Mouse (Mus musculus): ENCODE results near the gene Ccdc22. TPM values are rescaled to one million over a fixed set of nuclear protein-coding genes. Genes with fewer than 3 reads are reported as not detected.

Ccdc22 gene
- 10 to 100 TPM in 1 of 3 experiments, 1 to 10 TPM in 2; 6.3 to 12.1 (median 8.4) TPM for polyA plus RNA-seq (2017; shearing (Covaris generic))

DNA sequence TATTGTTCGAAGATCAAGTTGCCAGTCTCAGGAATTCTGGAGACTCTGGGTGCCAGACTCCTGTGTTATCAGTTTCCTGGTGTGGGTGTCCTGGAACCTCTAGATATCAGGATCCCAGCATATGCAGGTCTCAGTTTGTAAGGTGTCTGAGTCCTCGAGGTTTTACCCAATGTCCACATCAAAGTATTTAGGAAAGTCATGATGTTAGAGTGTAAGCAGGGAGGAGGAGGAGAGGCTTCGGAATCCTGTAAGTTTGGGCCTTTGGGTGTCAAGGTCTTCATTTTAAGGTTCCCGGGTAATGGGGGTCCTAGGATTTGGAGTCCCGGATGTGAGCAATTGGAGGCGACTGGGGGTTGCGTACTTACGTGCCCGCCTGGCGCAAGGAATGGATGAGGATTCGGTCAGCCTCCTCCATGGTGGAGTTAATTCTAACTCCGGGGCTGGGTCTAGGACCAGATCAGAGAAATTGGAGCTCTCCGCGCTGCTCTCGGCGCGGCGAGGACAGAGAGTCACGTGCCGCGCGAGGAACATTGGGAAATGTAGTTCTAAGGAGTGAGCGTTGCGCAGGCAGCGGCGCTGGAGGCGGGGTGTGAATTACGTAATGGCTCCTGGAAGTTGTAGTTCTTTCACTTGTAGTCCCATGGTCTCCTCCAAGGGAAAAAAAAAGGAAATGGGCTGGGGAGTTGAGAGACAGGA is at the start of gene Ccdc22:
Gene Ccdc22, minus strand, starts transcription at position 639 of the 696 bp plus-strand sequence.
- ATAC-seq, result peak; percentile 96

DNA sequence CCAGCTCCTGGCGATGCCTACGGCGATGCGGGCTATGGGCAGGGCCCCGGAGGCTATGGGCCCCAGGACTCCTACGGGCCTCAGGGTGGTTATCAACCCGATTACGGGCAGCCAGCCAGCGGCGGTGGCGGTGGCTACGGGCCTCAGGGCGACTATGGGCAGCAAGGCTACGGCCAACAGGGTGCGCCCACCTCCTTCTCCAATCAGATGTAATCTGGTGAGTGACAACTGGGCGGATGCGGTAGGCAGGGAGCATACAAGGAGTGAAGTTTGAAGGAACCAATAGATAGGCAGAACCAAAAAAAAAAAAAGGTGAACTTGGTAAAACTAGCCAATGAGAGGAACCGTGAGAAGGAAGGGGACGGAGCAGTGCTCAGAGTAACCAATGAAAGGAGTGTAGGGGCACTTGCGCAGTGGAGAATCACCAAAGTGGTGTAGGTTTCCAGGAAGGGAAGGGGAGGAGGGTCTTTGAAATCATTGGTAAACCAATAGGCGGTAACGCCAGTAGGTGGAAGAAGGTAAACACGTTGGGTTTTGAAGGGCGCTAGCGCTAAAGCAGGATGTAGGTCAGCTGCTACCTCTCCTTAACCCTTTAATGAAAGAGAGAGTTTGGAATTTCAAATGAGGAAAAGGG is 43.5 kb upstream of the Ccdc22 start:
- peak; percentile 91 for ATAC-seq

DNA sequence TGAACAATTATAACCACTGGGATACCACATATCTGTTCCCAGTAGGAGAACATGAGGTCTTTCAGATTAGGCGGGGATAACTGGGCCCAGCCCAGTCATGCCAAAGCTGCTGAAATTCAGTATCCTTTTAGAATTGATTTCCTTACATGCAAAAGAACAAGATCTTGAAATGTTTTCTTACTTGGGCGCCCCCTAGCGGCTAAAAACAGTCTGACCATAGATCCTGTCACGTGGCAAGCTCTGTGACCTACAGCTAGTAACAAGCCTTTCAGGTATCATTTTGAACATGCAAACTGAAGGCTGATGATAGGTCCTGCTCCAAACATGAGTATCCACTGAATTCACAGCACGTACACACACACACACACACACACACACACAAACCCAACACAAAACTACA is 40.0 kb upstream of the Ccdc22 start:
- ATAC-seq, result peak; percentile 20

DNA sequence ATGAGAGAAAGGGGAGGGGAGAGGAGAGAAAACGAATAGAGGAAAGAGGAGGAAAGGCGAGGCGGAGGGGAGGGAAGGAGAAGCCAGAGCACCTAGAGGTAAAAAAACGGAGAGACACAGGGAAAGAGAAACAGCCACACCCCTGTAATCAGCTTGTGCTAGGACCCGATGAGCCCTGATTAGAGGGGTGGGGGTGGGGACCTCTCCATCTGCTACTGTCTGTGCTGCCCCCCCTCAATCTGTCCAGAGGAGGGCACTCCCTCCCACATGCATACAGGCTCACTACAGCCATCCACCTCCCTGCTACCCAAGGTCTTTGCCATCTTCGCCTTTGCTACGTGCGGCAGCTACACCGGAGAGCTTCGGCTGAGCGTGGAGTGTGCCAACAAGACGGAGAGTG is 35.5 kb upstream of the Ccdc22 start:
- no peak for ATAC-seq

DNA sequence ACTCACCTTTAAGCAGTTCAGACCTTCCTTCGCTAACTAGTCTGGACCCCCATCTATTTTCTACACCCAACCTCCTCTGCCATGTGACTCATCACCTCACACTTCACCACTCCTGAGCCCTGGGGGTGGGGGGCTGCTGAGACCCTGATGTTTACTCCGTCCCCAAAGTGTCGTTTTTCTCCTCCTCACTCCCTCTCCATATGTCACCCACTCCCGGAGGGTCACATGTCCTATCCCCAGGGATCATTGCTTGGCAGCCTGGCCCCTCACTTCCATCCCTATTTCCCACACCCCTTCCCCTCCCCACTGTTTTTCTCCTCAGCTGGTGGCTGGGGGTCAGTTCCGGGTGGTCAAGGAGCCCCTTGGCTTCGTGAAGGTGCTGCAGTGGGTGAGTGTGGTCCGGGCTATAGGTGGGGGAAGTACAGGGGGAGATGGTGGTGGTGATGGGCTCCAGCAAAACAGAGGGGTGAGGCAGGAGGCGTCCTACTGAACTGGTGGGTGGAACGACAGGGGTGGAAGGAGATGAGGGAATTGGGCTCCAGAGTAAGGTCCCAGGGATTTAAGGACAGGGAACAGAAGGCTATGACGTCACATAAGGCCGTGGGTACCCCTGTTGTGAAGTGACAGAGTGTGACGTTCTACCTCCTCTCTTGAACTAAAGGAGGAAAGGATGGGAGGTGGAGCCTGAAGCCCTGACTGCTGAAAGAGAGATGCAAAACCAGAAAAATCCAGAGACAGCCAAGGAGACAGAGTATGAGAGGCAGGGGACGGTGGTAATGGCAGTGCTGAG is 34.4 kb upstream of the Ccdc22 start:
- no peak for ATAC-seq

DNA sequence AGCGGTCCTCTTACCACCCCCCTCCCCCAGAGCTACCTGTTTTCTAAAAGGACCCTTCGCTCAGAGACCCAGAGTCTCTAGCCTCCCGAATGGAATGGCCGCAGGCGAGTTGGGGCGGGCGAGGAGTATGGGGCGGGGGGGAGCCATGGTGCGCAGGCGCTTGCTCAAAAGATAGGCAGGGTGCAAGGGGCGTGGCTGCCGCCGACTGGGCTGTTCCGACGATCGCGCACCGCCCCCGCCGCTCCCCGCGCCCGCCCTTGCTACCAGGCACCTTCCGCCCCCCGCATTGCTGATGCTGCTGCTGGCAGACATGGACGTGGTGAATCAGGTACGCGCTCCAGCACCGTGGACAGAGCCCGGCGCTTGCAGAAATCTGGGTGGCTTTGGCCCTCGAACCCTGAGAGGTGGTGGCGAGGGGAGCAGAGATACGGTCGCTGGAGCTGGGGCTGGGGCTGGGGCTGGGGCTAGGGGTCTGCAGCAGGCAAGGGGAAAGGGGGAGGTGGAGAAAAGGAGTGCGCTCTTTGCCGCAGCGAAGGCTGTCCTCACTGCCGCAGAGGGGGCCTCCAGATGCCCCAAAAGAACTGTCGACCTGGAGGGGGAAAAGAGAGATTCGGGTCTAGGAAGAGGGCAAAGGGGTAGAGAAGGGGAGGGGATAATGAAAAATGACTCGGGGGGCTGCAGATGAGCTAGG is 33.2 kb upstream of the Ccdc22 start, which contains the start of gene Syp:
Gene Syp, plus strand, starts transcription at position 71 of the 691 bp plus-strand sequence.
- peak; percentile 86 for ATAC-seq

DNA sequence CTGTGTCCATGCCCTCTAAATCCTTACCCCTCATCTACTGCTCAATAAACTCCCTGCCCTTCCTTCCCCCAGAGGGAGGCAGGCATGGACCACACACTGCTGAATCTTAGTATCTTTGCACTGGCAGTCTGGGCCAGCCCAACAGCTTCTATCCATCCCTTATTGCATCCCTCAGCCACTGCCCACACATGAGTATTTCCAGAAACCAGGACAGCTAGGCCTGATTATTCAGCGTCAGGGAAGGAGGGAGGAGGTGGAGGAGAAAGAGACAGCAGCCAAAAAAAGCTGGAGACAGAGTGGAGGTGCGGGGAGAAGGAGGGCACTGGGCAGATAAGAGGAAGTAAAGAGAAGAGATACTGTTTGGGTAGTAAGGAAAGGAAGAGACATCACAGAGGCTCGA is 29.8 kb upstream of the Ccdc22 start:
- ATAC-seq, result no peak

DNA sequence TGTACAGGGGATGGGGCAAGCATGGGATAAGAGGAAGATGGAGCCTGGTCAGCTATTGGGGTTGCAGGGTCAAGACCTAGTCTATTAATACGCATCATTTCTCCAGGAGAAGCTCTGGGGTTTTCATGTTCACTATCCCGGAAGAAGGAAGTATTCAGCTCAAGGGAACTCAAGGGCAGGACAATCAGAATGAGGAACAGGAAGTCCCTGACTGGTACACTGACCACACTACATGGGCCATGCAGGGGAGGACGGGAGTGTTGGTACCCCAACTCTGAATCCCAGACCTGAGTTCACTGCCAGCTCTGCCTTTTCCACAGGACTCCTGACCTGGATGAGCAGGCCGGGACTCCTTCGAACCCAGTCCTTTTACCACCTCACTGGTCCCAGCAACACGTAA is 27.2 kb upstream of the Ccdc22 start:
- ATAC-seq, result no peak

DNA sequence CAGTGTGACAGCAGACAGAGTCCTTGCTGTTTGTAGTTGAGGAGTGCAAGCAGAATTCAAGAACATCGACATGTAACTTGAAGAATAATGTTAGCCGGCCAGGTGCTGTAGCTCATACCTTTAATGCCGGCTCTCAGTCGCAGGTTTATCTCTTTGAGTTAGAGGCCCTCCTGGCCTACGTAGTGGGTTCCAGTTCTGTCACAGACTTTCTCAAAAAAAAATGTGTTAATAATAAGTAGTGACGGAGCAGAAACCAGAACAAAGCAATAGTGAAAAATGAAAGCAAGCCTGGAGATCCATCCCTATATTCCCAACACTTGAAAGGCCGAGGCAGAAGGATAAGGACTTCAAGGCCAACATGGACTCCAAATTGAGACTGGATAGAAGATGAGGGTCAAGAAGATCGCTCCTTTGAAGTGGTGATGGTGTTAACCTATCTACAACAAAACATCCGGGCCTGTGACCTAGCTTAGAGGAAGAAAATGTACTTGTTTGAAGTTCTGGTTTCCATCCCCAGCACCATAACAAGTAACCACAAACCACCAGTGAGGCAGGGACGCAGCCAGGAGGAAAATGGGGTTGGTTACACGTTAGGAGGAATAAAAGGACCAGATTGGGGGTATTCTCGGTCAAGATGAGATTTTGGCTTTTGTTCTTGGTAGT is 12.7 kb upstream of the Ccdc22 start:
- ATAC-seq, result peak; percentile 92

DNA sequence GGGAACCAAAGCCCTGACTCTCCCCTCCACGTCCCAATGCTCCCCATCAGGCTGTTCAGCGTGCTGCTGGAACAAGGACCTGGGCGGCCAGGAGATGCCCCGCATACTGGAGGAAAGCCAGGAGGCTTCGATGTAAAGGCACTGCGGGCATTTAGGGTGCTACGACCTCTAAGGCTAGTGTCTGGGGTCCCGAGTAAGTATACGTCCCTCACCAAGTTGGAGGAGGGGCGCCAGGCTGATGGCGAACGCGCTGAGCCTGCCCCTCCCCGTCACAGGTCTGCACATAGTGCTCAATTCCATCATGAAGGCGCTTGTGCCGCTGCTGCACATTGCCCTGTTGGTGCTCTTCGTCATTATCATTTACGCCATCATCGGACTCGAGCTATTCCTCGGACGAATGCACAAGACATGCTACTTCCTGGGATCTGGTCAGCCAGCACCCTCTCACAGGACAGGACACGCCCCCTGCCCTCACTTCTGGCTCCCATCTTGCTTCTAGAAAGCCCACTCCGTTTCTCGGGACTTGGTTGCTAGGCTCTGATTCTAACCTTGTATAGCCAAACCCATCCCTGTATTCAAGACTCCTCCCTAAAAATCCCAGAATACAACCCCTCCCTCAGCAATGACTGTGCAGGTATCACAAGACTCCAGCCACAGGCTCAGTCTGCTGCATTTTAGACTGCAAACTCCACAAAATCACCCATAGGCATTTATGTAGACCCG is 5.4 kb upstream of the Ccdc22 start:
- no peak for ATAC-seq

DNA sequence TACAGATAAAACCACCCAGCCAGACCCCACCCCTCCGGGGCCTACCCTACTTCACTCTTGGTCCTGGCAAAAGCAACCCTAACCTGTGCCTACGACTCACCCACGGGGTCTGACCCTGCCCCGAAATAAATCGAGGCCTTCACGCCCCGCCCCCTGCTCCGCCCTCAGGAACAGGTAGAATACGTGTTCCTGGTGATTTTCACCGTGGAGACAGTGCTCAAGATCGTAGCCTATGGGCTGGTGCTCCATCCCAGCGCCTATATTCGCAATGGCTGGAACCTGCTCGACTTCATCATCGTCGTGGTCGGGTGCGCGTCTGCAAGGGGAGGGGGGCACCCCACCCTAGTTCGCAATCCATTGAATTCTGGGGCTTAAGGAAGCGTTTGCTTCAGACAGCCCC is 4.7 kb upstream of the Ccdc22 start:
- no peak for ATAC-seq

DNA sequence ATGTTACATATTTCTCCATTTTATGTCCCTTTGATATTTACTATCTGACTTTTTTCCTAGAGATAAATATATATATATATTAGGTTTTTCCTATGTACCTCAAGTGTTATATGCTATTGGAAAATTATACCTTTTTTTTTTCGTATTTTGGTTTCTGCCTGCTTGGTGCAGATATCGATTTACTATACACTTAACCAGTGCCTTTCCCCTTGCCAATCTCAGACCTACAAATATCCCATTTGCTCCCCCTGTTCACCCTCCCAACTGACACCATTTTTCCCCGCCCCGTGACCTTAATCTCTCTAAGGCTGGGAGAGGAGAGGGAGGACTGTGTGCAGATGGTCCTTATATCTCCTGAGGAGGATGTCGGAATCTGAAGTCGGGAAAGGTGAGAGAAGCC is 1.5 kb upstream of the Ccdc22 start, which contains the start of gene Cacna1f:
Gene Cacna1f, plus strand, starts transcription at position 301 of the 400 bp plus-strand sequence.
- no peak for ATAC-seq

DNA sequence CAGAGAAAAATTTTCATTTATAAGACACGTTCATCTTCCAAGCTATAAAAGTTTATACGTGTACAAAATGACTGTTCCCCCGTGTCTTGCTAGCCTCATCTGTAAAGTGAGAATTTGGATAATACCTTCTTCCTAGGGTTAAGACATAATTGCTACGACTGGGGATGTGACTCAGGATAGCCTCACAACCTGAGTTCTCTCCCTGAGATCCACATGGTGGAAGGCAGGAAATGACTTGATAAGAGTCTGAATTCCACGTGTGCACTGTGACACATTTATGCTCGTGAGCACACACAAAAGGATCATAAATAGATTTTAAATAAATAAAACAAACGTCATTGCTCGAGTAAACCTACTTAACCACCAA is 241 bp upstream of the Ccdc22 start:
- peak; percentile 43 for ATAC-seq

DNA sequence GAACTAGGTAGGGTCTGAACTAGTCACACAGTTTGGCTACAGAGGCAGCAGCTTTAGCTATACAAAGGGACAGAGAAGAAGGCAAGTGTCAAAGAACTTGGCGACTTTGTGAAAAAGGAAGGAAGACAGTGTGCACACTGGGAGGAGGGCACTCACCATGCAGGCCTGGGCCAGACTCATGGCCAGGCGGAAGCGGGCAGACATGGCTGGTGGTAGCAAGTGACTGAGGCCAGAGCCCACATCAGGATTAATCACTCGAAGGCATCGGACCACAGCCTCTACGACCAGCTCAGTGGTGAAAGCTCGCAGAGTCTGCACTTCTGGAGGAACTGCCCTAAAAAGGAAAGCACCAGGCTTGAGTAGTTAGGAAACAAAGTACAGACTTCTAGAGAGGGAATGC is 1.3 kb downstream of the Ccdc22 start:
- no peak for ATAC-seq

DNA sequence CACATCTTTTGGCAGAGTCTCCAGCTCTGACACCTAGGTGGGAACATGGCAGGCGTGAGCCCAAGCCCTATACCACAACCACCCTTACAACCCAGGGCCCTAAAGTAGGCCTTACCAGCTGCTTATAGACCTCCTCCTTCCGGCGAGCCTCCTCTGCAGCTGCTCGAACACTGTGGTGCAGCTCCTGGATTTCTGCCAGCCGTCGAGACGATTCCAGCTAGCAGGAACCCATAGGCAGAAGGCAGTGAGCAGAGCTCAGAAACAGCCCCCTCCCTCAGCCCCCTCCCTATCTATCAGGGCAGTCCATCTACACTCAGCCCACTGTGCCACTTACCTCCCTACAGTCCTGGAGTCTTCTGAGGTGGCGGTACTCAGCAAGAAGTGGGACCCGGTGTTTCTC is 9.9 kb downstream of the Ccdc22 start:
- ATAC-seq, result no peak

DNA sequence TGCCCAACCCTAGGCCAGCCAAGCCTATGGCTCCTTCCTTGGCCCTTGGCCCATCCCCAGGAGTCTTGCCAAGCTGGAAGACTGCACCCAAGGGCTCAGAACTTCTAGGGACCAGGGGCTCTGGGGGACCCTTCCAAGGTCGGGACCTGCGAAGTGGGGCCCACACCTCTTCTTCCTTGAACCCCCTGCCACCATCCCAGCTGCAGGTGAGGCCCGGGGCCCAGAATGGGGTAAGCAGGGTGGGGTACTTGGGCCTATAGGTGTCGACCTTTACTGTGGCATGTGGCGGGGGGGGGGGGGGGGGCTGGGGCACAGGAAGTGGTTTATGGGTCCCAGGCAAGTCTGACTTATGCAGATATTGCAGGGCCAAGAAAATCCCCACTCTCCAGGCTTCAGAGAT is 19.0 kb downstream of the Ccdc22 start:
- peak; percentile 12 for ATAC-seq

DNA sequence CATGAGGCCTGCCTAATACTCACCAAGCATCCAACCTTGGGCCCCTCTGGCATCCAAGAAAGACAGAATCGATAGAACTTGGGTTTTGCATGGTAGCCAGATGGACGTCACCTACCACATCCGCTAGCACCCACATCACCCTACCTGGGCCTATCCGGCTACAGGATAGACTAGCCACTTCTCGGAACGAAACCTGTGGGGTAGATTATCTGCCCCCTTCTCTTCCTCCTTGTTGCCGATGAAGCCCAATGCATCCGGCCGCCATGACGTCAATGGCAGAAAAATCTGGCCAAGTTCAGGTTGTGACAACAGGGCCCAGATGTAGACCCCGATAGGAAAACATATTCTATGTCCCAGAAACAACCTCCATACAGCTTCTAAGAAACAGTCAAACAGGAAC is 21.4 kb downstream of the Ccdc22 start:
- ATAC-seq, result peak; percentile 75

DNA sequence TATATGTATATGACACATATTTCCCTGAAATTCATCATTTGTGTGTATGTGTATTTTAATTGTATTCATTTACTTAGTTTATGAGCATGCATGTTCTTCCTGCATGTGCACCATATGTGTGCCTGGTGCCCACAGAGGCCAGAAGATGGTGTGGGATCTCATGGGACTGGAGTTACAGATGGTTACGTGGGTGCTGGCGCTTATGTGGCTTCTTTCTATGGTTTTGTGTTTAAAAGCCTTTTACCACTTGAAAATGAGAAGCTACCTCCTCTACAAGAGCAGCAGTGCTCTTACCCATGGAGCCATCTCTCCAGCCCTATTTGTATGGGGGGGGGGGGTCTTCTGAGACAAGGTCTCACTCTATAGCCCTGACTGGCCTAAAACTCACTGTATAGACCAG is 24.2 kb downstream of the Ccdc22 start:
- no peak for ATAC-seq

DNA sequence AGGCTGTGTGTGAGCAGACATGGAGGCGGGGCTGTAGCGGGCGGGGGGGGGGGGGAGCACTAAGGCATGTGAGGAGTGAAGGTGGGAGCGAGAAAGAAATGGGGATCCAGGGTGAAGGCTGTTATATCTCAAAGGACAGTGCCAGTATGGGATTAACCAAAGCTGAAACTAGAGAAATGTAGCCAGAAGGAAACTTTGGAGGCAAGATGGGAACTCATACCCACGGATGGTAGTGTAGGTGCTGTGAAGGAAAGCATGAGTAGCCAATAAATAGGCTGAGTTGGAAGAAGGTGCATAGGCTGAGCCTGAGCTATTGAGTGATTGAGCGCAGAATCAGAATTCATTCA is 30.5 kb downstream of the Ccdc22 start:
- no peak for ATAC-seq

DNA sequence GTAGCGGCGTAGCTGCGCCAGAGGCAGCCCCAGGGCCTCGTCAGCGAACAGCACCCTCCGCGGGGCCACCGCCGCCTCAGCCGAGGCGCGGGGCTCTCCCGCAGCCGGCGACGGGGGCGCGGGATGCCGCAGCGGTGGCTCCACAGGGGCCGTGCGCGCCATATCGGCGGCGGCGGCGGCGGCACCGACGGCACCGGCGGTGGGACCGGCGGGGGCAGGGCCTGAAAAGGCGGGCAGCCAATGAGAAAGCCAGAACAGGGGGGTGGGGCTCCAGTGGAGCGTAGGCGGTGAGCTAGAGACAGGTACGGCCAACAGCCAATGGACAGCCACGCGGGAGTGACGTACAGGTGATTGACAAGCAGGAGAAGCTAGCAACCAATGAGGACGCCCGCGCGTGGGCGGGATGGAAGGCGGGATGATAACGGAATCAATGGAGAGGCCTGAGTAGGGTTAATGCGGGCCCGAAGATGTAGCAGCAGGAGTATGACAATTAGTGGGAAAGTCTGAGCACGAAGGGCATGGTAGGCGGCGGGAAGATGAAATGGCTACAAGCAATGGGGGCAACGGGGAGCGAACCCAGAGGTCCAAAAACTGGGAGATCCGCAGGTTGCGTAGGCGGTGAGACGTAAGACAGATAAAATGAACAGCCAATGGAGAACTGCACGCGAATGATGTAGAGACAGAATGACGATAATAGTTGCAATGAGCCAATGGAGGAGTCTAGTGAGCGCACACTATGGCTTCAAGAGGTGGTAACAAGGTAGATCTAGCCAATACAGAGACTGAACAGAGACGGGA is 31.0 kb downstream of the Ccdc22 start, which contains the start of gene Ppp1r3f:
Gene Ppp1r3f, minus strand, starts transcription at position 197 of the 798 bp plus-strand sequence.
- peak; percentile 71 for ATAC-seq
